Mouse (Mus musculus): ENCODE results near the gene Hexim1. TPM values are rescaled to one million over a fixed set of nuclear protein-coding genes. Genes with fewer than 3 reads are reported as not detected.
A peak's percentile ranks its signal among the peaks of the same experiment; 100 is the strongest.

The Hexim1 gene
- polyA plus RNA-seq, 1 experiment from 2014 or later, result 2.6 TPM

- ATAC-seq (replicated peaks; ENCODE audit: insufficient number of reproducible peaks, insufficient read depth, low FRiP score, low read depth), result no peak
- Histone ChIP-seq H3K27ac (no peak overlapping the region), H3K4me1 (replicated peaks) (peaks cover 14% of the 10 kb centered on the region), H3K9ac (no peak overlapping the region), H3K9me3 (replicated peaks) (no peaks in the 10 kb centered on the region), H3K27me3 (no peaks in the 10 kb centered on the region), H3K4me2 (no peak overlapping the region), H3K4me3 (no peak overlapping the region), H3K36me3 (no peaks in the 10 kb centered on the region)
- WGBS, result 45% methylated on average over 5 of the region's 5 CpGs
These were observed 4.3 kb downstream of the Hexim1 start for GRCm38 (mm10) chr11:103120315-103120714.

GRCm38 (mm10) chr11:103131701-103132575 is 15.9 kb downstream of the Hexim1 start, which contains the start of gene Hexim2:
TSS of gene Hexim2 (plus strand) at chr11:103132429.
- ATAC-seq (replicated peaks; ENCODE audit: insufficient number of reproducible peaks, insufficient read depth, low FRiP score, low read depth), result peak; percentile 51
- no peaks in the 10 kb centered on the region for H3K36me3 ChIP-seq
- peak within 1 kb of the TSS; percentile 96 for H3K9ac ChIP-seq
- H3K27me3 ChIP-seq, result no peaks in the 10 kb centered on the region
- H3K4me3 ChIP-seq, result peak within 1 kb of the TSS; percentile 77
- no peaks in the 10 kb centered on the region for H3K9me3 ChIP-seq (replicated peaks)
- under 1% methylated on average over 39 of the region's 39 CpGs for WGBS
- peak within 1 kb of the TSS; percentile 76 for H3K4me2 ChIP-seq
- H3K4me1 ChIP-seq (replicated peaks), result peaks cover 35% of the 10 kb centered on the region
- H3K27ac ChIP-seq, result peak within 1 kb of the TSS; percentile 96

- no peaks in the 10 kb centered on the region for H3K9me3 ChIP-seq (replicated peaks)
- ATAC-seq (replicated peaks; ENCODE audit: insufficient number of reproducible peaks, insufficient read depth, low FRiP score, low read depth), result peak; percentile 90
- under 1% methylated on average over 58 of the region's 58 CpGs for WGBS
- peak overlapping the region; percentile 77 for H3K4me3 ChIP-seq
- H3K4me1 ChIP-seq (replicated peaks), result peaks cover 35% of the 10 kb centered on the region
- H3K27ac ChIP-seq, result peak overlapping the region; percentile 96
- H3K4me2 ChIP-seq, result peak overlapping the region; percentile 76
- peak overlapping the region; percentile 96 for H3K9ac ChIP-seq
- no peaks in the 10 kb centered on the region for H3K36me3 ChIP-seq
- H3K27me3 ChIP-seq, result no peaks in the 10 kb centered on the region
These were observed 16.8 kb downstream of the Hexim1 start for GRCm38 (mm10) chr11:103132576-103133455.

DNA sequence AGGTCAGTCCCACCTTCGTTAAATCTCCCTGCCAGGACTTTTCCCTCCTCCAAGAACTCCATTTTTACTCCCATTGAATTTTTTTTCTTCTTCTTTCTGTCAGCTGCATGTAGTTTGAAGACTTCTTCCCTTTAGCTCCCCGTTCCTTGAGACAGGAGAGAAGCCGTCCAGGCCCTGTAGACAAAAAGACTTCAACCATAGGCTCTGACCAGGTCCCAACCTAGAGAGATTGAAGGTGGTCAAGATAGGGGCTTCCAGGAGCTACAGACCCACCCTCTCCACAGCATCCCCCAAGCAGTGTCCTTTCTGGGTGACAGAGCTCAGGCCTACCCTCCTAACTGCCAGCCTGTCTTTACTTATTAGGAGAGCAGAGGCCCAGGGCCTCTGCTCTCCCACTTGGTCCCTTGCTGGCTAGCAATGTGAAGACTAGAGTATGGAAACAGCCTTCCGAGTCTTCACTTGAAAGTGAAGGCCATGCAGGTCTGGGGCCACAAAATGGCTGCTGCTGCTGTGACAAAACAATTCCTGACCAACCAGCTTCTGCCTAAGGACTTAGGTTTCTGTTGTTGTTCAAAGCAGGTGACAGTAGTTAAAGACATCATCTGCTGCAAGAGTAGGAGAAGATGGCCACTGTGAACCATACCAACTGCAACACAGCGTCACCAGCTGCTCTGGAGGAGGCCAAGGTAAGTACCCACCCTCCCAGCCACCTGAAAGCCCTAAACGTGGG is 17.6 kb downstream of the Hexim1 start:
- Histone ChIP-seq H3K27me3 (no peaks in the 10 kb centered on the region), H3K9me3 (replicated peaks) (no peaks in the 10 kb centered on the region), H3K4me3 (peak overlapping the region; percentile 77), H3K4me2 (peak overlapping the region; percentile 76), H3K9ac (peak overlapping the region; percentile 46), H3K36me3 (no peaks in the 10 kb centered on the region), H3K27ac (peak overlapping the region; percentile 83), H3K4me1 (replicated peaks) (peaks cover 35% of the 10 kb centered on the region)
- no peak for ATAC-seq (replicated peaks; ENCODE audit: insufficient number of reproducible peaks, insufficient read depth, low FRiP score, low read depth)
- 55% methylated on average over 6 of the region's 6 CpGs for WGBS

DNA sequence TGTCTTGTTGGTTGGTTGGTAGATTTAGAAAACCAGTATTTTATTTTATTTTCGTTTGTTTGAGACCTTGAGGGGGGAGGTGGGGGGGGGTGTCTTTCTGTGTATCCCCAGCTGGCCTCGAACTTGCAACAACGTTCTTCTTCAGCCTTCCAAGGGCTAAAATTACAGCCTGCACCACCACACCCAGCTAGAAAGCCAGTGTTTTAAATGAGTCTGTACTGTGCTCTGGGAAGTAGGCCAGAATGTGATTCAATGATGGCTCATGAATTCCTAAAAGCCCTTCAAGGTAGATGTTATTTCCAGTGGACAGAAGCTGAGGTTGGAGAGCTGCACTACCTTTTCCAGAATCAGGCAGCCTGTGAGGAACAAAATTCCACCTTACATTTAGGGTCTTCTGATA is 18.2 kb downstream of the Hexim1 start:
- Histone ChIP-seq H3K4me2 (peak overlapping the region; percentile 76), H3K27me3 (no peaks in the 10 kb centered on the region), H3K4me3 (no peak overlapping the region), H3K36me3 (no peaks in the 10 kb centered on the region), H3K9me3 (replicated peaks) (no peaks in the 10 kb centered on the region), H3K9ac (no peak overlapping the region), H3K4me1 (replicated peaks) (peaks cover 35% of the 10 kb centered on the region), H3K27ac (peak overlapping the region; percentile 83; the same call in 1 of the 2 replicates)
- 63% methylated on average over 3 of the region's 3 CpGs for WGBS
- no peak for ATAC-seq (replicated peaks; ENCODE audit: insufficient number of reproducible peaks, insufficient read depth, low FRiP score, low read depth)

DNA sequence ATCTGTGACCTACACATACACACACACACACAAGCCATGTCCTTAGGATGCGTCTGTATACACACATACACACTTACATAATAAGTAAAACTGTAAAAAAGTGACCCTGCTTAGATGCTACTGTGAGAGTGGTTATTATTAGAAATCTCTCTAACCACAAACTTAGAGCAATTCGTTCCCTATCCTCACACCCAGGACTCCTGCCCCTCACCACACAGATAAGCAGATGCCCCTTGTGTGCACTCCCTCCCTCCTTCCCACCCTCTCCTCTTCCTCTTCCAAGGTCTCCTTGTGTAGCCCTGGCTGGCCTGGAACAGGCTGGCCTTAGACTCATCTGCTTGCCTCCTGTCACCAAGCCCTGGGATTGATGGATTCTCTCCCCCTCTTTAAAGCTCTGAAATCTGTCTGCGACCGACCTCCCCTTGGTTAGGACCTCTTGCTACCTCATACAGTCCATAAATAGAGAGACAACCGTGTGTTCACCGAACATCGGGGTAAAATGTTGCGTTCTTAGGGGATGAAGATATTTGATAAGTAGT is 20.1 kb downstream of the Hexim1 start:
- H3K27me3 ChIP-seq, result no peaks in the 10 kb centered on the region
- no peak overlapping the region for H3K4me3 ChIP-seq
- no peaks in the 10 kb centered on the region for H3K9me3 ChIP-seq (replicated peaks)
- H3K27ac ChIP-seq, result no peak overlapping the region
- H3K4me2 ChIP-seq, result no peak overlapping the region
- 63% methylated on average over 8 of the region's 8 CpGs for WGBS
- H3K9ac ChIP-seq, result no peak overlapping the region
- H3K4me1 ChIP-seq (replicated peaks), result peaks cover 29% of the 10 kb centered on the region
- no peak for ATAC-seq (replicated peaks; ENCODE audit: insufficient number of reproducible peaks, insufficient read depth, low FRiP score, low read depth)
- H3K36me3 ChIP-seq, result no peaks in the 10 kb centered on the region

GRCm38 (mm10) chr11:103139951-103140762 is 24.1 kb downstream of the Hexim1 start:
- no peak overlapping the region for H3K4me3 ChIP-seq
- no peak overlapping the region for H3K9ac ChIP-seq
- no peak overlapping the region for H3K4me2 ChIP-seq
- H3K36me3 ChIP-seq, result no peaks in the 10 kb centered on the region
- peak overlapping the region; percentile 82 for H3K27ac ChIP-seq
- H3K27me3 ChIP-seq, result no peaks in the 10 kb centered on the region
- H3K4me1 ChIP-seq (replicated peaks), result peaks cover 39% of the 10 kb centered on the region
- no peaks in the 10 kb centered on the region for H3K9me3 ChIP-seq (replicated peaks)
- ATAC-seq (replicated peaks; ENCODE audit: insufficient number of reproducible peaks, insufficient read depth, low FRiP score, low read depth), result no peak
- 82% methylated on average over 14 of the region's 14 CpGs for WGBS

GRCm38 (mm10) chr11:103140763-103141100 is 24.7 kb downstream of the Hexim1 start:
- peaks cover 39% of the 10 kb centered on the region for H3K4me1 ChIP-seq (replicated peaks)
- H3K36me3 ChIP-seq, result no peaks in the 10 kb centered on the region
- ATAC-seq (replicated peaks; ENCODE audit: insufficient number of reproducible peaks, insufficient read depth, low FRiP score, low read depth), result peak; percentile 3; the same call in 1 of the 2 replicates
- H3K4me2 ChIP-seq, result no peak overlapping the region
- H3K4me3 ChIP-seq, result no peak overlapping the region
- no peaks in the 10 kb centered on the region for H3K27me3 ChIP-seq
- 40% methylated on average over 6 of the region's 6 CpGs for WGBS
- no peak overlapping the region for H3K9ac ChIP-seq
- H3K9me3 ChIP-seq (replicated peaks), result no peaks in the 10 kb centered on the region
- H3K27ac ChIP-seq, result peak overlapping the region; percentile 82

- H3K4me1 ChIP-seq (replicated peaks), result peaks cover 39% of the 10 kb centered on the region
- H3K9me3 ChIP-seq (replicated peaks), result no peaks in the 10 kb centered on the region
- H3K36me3 ChIP-seq, result no peaks in the 10 kb centered on the region
- no peak overlapping the region for H3K4me3 ChIP-seq
- no peaks in the 10 kb centered on the region for H3K27me3 ChIP-seq
- H3K9ac ChIP-seq, result no peak overlapping the region
- 0 out of 2 replicates have a peak overlapping the region, but pooled peaks have one; percentile 24 for H3K4me2 ChIP-seq
- peak; percentile 58 for ATAC-seq (replicated peaks; ENCODE audit: insufficient number of reproducible peaks, insufficient read depth, low FRiP score, low read depth)
- 29% methylated on average over 11 of the region's 11 CpGs for WGBS
- peak overlapping the region; percentile 82 for H3K27ac ChIP-seq
These were observed 25.3 kb downstream of the Hexim1 start for GRCm38 (mm10) chr11:103141101-103141943.

Measured in heart, embryonic 15.5 days (tissue).